Mouse (Mus musculus): ENCODE data around the gene Rbck1. TPM values are rescaled to one million over a fixed set of nuclear protein-coding genes. Genes with fewer than 3 reads are reported as not detected.
"Not testable (repeated sequence)": the region's sequence is repeated elsewhere in the genome, so short reads cannot be mapped to it uniquely, and the experiment has no call there.

The Rbck1 gene
- polyA plus RNA-seq, 1 experiment from 2014 or later = 94.4 TPM

- no peak overlapping the region for H3K4me2 ChIP-seq
- H3K27ac ChIP-seq = peak overlapping the region; percentile 54
- no peak overlapping the region for H3K4me3 ChIP-seq
- ATAC-seq (ENCODE audit: borderline replicate concordance, extremely low read depth, low FRiP score, low TSS enrichment) = peak; percentile 43
- WGBS = 28% methylated on average over 7 of the region's 7 CpGs
- no peak overlapping the region for H3K9ac ChIP-seq
- H3K9me3 ChIP-seq = no peaks in the 10 kb centered on the region
- H3K4me1 ChIP-seq = peaks cover 16% of the 10 kb centered on the region
- no peaks in the 10 kb centered on the region for H3K27me3 ChIP-seq
- H3K36me3 ChIP-seq = no peaks in the 10 kb centered on the region
Observed at GRCm38 (mm10) chr2:152360271-152360775, 27.9 kb upstream of the Rbck1 start.

- 31% methylated on average over 5 of the region's 5 CpGs for WGBS
- H3K9ac ChIP-seq = no peak overlapping the region
- H3K36me3 ChIP-seq = no peaks in the 10 kb centered on the region
- no peak overlapping the region for H3K4me2 ChIP-seq
- no peaks in the 10 kb centered on the region for H3K9me3 ChIP-seq
- H3K4me1 ChIP-seq = peaks cover 16% of the 10 kb centered on the region
- no peaks in the 10 kb centered on the region for H3K27me3 ChIP-seq
- no peak overlapping the region for H3K4me3 ChIP-seq
- H3K27ac ChIP-seq = no peak overlapping the region
- no peak for ATAC-seq (ENCODE audit: borderline replicate concordance, extremely low read depth, low FRiP score, low TSS enrichment)
Observed at GRCm38 (mm10) chr2:152359616-152360015, 27.2 kb upstream of the Rbck1 start.

GRCm38 (mm10) chr2:152358977-152359376, 26.5 kb upstream of the Rbck1 start:
- H3K9ac ChIP-seq; ATAC-seq (ENCODE audit: borderline replicate concordance, extremely low read depth, low FRiP score, low TSS enrichment); H3K9me3 ChIP-seq; H3K4me2 ChIP-seq; H3K4me3 ChIP-seq; H3K27me3 ChIP-seq; H3K36me3 ChIP-seq; H3K27ac ChIP-seq: not testable (repeated sequence)
- 68% methylated on average over 5 of the region's 5 CpGs for WGBS
- H3K4me1 ChIP-seq = peaks cover 15% of the 10 kb centered on the region

- no peaks in the 10 kb centered on the region for H3K27me3 ChIP-seq
- no peak for ATAC-seq (ENCODE audit: borderline replicate concordance, extremely low read depth, low FRiP score, low TSS enrichment)
- no peak overlapping the region for H3K9ac ChIP-seq
- no peak overlapping the region for H3K27ac ChIP-seq
- no peaks in the 10 kb centered on the region for H3K9me3 ChIP-seq
- H3K4me3 ChIP-seq = no peak overlapping the region
- H3K36me3 ChIP-seq = no peaks in the 10 kb centered on the region
- no peak overlapping the region for H3K4me2 ChIP-seq
- 82% methylated on average over 3 of the region's 3 CpGs for WGBS
- H3K4me1 ChIP-seq = peaks cover 9% of the 10 kb centered on the region; the same call in 1 of the 2 replicates
Observed at GRCm38 (mm10) chr2:152357254-152357653, 24.8 kb upstream of the Rbck1 start.

GRCm38 (mm10) chr2:152349842-152350540, 17.5 kb upstream of the Rbck1 start:
- no peak overlapping the region for H3K27ac ChIP-seq
- H3K4me3 ChIP-seq = no peak overlapping the region
- H3K4me2 ChIP-seq = no peak overlapping the region
- H3K27me3 ChIP-seq = no peaks in the 10 kb centered on the region
- H3K9me3 ChIP-seq = no peaks in the 10 kb centered on the region
- peaks cover 8% of the 10 kb centered on the region for H3K4me1 ChIP-seq
- no peaks in the 10 kb centered on the region for H3K36me3 ChIP-seq
- no peak overlapping the region for H3K9ac ChIP-seq
- 85% methylated on average over 8 of the region's 8 CpGs for WGBS
- ATAC-seq (ENCODE audit: borderline replicate concordance, extremely low read depth, low FRiP score, low TSS enrichment) = peak; percentile 60; the same call in 1 of the 2 replicates

GRCm38 (mm10) chr2:152349205-152349604, 16.8 kb upstream of the Rbck1 start:
- Histone ChIP-seq H3K36me3 (no peaks in the 10 kb centered on the region), H3K4me3 (no peak overlapping the region), H3K4me2 (no peak overlapping the region), H3K9me3 (no peaks in the 10 kb centered on the region), H3K27me3 (no peaks in the 10 kb centered on the region), H3K4me1 (peaks cover 14% of the 10 kb centered on the region), H3K9ac (no peak overlapping the region), H3K27ac (no peak overlapping the region)
- 67% methylated on average over 6 of the region's 6 CpGs for WGBS
- ATAC-seq (ENCODE audit: borderline replicate concordance, extremely low read depth, low FRiP score, low TSS enrichment) = no peak

GRCm38 (mm10) chr2:152347722-152348121, 15.3 kb upstream of the Rbck1 start:
- Histone ChIP-seq H3K36me3 (no peaks in the 10 kb centered on the region), H3K27ac (no peak overlapping the region), H3K4me2 (no peak overlapping the region), H3K9me3 (no peaks in the 10 kb centered on the region), H3K9ac (no peak overlapping the region), H3K4me1 (peaks cover 16% of the 10 kb centered on the region), H3K4me3 (no peak overlapping the region), H3K27me3 (no peaks in the 10 kb centered on the region)
- no peak for ATAC-seq (ENCODE audit: borderline replicate concordance, extremely low read depth, low FRiP score, low TSS enrichment)
- 72% methylated on average over 2 of the region's 2 CpGs for WGBS

GRCm38 (mm10) chr2:152346776-152347465, 14.5 kb upstream of the Rbck1 start:
- Histone ChIP-seq H3K4me1 (peaks cover 16% of the 10 kb centered on the region), H3K27ac (no peak overlapping the region), H3K4me3 (no peak overlapping the region), H3K36me3 (no peaks in the 10 kb centered on the region), H3K9me3 (no peaks in the 10 kb centered on the region), H3K4me2 (no peak overlapping the region), H3K9ac (no peak overlapping the region), H3K27me3 (no peaks in the 10 kb centered on the region)
- ATAC-seq (ENCODE audit: borderline replicate concordance, extremely low read depth, low FRiP score, low TSS enrichment) = no peak
- WGBS = 34% methylated on average over 9 of the region's 9 CpGs

- no peaks in the 10 kb centered on the region for H3K27me3 ChIP-seq
- no peak overlapping the region for H3K4me2 ChIP-seq
- no peaks in the 10 kb centered on the region for H3K36me3 ChIP-seq
- whole genome bisulfite sequencing = 60% methylated on average over 6 of the region's 6 CpGs
- no peak overlapping the region for H3K4me3 ChIP-seq
- H3K9me3 ChIP-seq = no peaks in the 10 kb centered on the region
- H3K27ac ChIP-seq = no peak overlapping the region
- no peak for ATAC-seq (ENCODE audit: borderline replicate concordance, extremely low read depth, low FRiP score, low TSS enrichment)
- H3K9ac ChIP-seq = no peak overlapping the region
- peaks cover 16% of the 10 kb centered on the region for H3K4me1 ChIP-seq
Observed at GRCm38 (mm10) chr2:152345393-152345792, 12.9 kb upstream of the Rbck1 start.

GRCm38 (mm10) chr2:152344909-152345308, 12.5 kb upstream of the Rbck1 start:
- Histone ChIP-seq H3K27ac (no peak overlapping the region), H3K27me3 (no peaks in the 10 kb centered on the region), H3K9ac (no peak overlapping the region), H3K4me1 (peaks cover 12% of the 10 kb centered on the region), H3K36me3 (no peaks in the 10 kb centered on the region), H3K4me2 (peak overlapping the region; percentile 89; the same call in 1 of the 2 replicates), H3K9me3 (no peaks in the 10 kb centered on the region), H3K4me3 (no peak overlapping the region)
- WGBS = 59% methylated on average over 5 of the region's 5 CpGs
- no peak for ATAC-seq (ENCODE audit: borderline replicate concordance, extremely low read depth, low FRiP score, low TSS enrichment)

GRCm38 (mm10) chr2:152344361-152344760, 11.9 kb upstream of the Rbck1 start:
- peak overlapping the region; percentile 50 for H3K4me3 ChIP-seq
- H3K36me3 ChIP-seq = no peaks in the 10 kb centered on the region
- peak overlapping the region; percentile 89 for H3K4me2 ChIP-seq
- 10% methylated on average over 10 of the region's 10 CpGs for WGBS
- no peaks in the 10 kb centered on the region for H3K9me3 ChIP-seq
- peaks cover 11% of the 10 kb centered on the region for H3K4me1 ChIP-seq
- no peaks in the 10 kb centered on the region for H3K27me3 ChIP-seq
- peak overlapping the region; percentile 52; the same call in 1 of the 2 replicates for H3K9ac ChIP-seq
- no peak overlapping the region for H3K27ac ChIP-seq
- no peak for ATAC-seq (ENCODE audit: borderline replicate concordance, extremely low read depth, low FRiP score, low TSS enrichment)
